Mouse (Mus musculus) cerebellum, adult (tissue): ENCODE data around the gene Bpifa5.
"Not testable (repeated sequence)": the region's sequence is repeated elsewhere in the genome, so short reads cannot be mapped to it uniquely, and the experiment has no call there.

Experiments used
- ATAC-seq: cut with Nextera tagmentation; 2 replicates; pipeline ENCODE4 v1.9.2; 2017; ENCODE audit warnings: mild to moderate bottlenecking, moderate library complexity, mixed read lengths; ENCODE audit not compliant: insufficient number of reproducible peaks, low FRiP score, low TSS enrichment

Bpifa5 gene

DNA sequence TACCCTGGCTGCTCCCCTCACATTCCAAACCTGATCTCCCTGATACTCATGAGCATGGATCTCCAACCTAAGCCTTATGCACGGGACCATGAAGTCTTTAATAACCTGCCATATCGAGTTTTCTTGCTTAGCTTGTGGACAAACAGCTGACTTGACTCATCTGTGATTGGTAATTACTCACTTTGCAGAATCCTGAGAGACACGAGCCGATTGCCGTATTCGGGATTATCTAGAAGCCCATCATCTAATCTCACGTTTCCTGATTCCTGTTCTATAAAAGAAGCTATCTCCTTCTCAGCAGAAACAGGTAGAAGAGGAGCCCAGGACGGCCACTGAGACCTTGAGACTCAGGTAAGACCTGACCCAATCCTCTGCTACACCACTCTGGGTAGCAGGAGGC lies at the start of gene Bpifa5:
Gene Bpifa5, plus strand, starts transcription at position 301 of the 400 bp plus-strand sequence.
- ATAC-seq: no peak

DNA sequence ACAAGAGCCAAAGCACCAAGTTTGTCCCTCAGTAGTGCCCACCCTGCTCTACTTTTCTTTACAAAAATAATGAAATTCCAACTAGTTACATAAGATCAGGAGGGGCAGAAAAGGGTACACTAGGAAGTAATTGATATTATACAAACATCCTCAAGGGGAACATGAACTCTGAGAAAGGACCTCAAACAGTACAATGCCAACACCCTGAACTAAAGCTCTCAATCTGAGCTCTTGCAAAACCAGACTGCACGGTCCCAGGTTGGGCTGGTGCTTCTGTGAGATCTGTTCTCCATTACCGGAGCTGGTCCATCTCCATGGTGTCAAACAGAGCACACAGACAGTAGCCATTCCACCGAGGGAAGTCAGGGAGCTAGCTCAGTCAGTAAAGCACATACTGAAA lies 45.0 kb upstream of the Bpifa5 start:
- no peak for ATAC-seq

DNA sequence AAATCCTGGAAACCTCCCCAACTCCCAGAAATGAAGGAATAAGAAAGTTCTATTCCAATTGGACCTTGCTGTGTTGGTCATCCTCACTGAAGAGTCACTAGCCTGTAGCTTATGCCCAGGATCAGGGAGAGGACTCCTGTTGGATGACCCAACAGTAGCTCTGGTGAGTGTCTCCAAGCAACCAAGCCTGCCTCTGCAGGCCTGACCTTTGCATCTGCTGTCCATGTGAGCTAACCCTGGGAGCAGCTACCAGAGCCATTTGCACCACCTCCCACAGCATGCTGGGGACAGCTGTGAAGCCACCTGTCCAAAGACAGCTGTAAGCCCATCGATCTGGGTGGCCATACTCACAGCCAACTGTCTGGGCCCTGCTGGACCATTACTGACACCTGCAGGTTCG lies 32.3 kb upstream of the Bpifa5 start, which contains the start of gene Bpifa3:
Gene Bpifa3, plus strand, starts transcription at position 217 of the 400 bp plus-strand sequence.
- no peak for ATAC-seq

DNA sequence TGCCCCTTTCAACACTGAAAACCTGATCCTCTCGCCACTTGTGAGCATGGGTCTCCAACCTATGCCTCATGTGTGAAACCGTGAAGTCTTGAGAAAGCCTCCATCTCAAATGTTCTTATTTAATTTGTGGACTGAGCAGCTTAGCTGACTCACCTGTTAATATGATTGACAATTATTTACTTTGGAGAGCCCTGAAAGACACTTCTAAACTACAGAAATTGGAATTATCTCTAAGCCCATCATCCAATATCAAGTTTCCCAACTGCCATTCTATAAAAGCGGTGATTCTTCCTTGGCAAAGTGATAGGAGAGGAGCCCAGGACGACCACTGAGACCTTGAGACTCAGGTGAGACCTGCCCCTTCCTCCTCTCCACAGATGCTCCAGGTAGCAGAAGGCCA lies 19.8 kb upstream of the Bpifa5 start, which contains the start of gene Bpifa1:
Gene Bpifa1, plus strand, starts transcription at position 301 of the 400 bp plus-strand sequence.
- ATAC-seq: no peak

GRCm38 (mm10) chr2:154143735-154144134 lies 18.7 kb upstream of the Bpifa5 start:
- no peak for ATAC-seq

GRCm38 (mm10) chr2:154147496-154147895 lies 14.9 kb upstream of the Bpifa5 start:
- no peak for ATAC-seq

DNA sequence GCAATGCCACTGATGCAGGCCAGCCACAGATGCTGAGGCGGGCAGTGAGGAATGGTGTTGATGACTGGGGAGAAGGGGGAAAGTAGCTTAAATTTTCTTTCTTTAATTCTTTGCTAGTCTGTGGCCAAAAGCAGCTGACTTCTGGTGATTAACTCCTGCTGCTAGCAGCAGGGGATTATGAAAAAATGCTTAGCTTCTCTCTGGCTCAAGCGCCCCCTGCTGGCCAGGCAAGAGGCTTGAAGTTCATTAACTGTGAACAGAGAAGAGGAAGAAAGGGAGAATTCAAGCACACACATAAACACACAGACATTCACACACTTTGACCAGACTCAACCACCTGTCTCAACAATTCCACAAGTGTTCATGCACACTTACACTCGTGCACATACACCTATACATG lies 4.0 kb upstream of the Bpifa5 start:
- ATAC-seq: no peak

DNA sequence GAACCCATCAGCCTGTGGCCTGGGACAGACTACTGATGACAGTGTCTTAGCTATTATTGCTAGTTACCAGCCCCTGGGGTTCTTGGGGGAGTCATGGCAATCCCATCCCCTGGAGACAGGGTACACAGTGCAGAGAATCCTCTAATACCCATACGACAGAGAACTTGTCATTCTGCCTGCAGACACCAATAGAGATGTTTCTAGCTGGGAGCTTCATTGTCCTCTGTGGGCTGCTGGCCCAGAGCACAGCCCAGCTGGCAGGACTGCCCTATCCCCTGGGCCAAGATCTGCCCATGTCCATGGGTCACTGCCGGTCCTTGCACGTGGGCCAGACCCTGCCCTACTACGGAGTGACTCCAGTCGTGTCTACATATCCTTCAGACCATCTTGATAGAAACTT lies 899 bp downstream of the Bpifa5 start:
- 0 out of 2 replicates have a peak, but pooled peaks have one; percentile 15 for ATAC-seq

DNA sequence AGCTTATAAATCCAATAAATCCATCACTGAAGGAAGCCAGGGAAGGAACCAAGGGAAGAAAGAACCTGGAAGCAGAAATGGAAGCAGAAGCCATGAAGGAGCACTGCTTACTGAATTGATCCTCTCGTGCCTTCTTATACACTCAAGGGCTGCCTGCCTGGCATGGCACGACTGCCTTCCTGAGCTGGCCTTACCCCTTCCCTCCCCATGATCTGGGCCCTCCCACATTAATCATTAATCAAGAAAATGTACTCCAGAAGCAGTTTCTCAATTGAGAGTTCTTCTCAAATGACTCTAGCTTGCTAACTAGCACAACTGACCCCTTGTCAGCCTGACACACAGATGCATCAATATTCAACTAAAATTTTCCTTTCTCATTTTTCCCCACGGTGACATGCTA lies 6.8 kb downstream of the Bpifa5 start:
- ATAC-seq: no peak

DNA sequence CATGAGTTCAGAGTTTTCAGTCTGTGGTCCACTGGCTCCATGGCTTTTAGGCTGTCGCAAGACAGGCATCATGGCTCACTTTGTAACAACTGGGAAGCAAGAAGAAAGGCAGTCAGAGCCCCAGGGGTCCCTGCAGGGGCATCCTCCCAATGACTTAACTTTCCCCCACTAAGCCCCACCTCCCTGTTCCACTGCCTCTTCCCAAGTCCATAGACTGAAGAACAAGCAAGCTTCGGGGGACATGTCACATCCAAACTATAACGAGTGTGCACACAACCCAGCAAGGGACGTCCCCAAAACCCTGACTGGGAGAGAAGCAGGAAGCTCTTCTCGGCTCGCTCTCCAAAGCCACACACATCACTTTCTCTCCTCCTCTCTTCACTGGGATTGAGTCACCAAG lies 9.2 kb downstream of the Bpifa5 start:
- ATAC-seq: no peak

DNA sequence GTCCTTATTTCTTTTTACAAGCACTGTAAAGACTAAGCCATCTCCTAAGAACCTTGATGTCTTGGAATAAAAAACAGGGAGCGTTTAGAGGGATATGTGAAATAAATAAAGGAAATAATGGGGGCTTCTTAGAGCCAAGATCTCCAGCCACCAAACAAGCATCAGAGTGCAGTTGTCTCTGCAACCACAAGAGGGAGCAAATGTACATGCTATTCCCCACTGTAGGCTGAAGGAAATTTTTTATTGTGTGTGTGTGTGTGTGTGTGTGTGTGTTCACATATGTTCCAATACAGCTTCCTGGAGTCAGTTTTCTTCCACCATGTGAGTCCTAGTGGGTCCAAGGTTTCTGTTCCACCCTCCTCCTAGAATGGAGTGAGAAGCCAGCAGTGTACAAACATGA lies 10.9 kb downstream of the Bpifa5 start:
- ATAC-seq: no peak

DNA sequence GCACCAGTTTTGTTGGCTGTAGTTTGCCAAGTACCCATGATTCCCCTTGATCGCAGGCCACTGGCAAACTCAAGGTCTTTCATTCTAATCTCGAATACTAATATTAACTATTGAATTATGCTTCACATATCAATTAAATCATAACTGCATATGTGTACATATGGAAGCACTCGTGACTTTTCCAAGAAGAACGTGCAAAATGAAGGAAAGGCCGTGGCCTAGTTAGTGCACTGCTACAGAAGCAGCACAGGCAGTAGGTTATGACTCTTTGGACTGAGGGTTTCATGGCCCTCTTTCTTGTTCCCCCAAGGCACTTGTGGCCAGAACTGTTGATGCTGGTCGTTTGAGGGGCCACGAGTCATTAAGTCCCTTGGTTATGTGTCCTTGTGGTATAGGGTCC lies 19.5 kb downstream of the Bpifa5 start:
- not testable (repeated sequence) for ATAC-seq

DNA sequence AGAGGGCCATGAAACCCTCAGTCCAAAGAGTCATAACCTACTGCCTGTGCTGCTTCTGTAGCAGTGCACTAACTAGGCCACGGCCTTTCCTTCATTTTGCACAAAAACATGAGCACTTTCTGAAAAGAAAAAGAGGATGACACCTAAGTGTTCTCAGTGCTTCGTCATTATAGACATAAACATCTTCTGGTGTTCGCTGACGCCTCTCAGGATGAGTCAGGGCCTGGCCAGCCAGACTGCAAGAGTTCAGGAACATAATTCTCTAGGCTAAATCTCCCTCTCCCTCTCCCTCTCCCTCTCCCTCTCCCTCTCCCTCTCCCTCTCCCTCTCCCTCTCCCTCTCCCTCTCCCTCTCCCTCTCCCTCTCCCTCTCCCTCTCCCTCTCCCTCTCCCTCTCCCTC lies 20.7 kb downstream of the Bpifa5 start:
- ATAC-seq: not testable (repeated sequence)

DNA sequence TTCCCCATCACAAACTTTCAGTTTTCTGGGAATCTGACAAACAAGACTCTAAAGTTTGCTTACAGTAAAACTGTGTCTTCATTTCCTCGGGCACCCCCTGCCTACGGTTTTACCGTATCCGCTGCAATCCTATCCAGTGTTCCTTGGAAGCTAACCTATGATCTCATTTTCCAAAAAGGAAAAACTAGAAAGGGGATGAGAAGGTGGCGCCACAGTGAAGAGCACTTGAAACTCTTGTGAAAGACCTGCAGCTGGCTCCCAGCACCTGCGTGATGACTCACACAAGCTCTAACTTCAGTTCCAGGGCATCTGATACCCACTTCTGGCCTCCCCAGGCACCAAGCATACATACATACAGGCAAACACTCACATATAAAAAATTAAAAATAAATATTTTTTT lies 22.9 kb downstream of the Bpifa5 start:
- no peak for ATAC-seq

- ATAC-seq: no peak
Measured at GRCm38 (mm10) chr2:154185748-154186147, 23.3 kb downstream of the Bpifa5 start.

GRCm38 (mm10) chr2:154187468-154187867 lies 25.1 kb downstream of the Bpifa5 start:
- no peak for ATAC-seq

- no peak for ATAC-seq
Measured at GRCm38 (mm10) chr2:154189877-154190434, 27.5 kb downstream of the Bpifa5 start.

- ATAC-seq: no peak
Measured at GRCm38 (mm10) chr2:154190546-154191258, 28.3 kb downstream of the Bpifa5 start, which contains the start of gene Bpifb1. Bpifb1 (plus strand) TSS chr2:154190818.

DNA sequence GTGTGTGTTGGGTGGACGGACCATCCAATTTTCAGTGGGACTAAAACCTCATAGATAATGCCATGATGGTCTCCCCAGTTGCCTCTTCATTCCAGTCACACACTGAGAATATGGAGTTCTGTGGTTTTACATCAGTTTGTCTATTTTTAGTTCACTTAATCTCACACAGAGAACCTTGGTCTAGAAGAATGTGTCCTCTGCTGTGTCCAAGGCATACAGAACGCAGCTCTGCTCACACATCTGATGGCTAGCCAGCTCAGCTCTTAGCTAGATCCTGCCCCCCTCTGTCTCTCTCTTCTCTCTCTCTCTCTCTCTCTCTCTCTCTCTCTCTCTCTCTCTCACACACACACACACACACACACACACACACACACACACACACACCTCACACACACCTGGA lies 29.7 kb downstream of the Bpifa5 start:
- ATAC-seq: no peak

DNA sequence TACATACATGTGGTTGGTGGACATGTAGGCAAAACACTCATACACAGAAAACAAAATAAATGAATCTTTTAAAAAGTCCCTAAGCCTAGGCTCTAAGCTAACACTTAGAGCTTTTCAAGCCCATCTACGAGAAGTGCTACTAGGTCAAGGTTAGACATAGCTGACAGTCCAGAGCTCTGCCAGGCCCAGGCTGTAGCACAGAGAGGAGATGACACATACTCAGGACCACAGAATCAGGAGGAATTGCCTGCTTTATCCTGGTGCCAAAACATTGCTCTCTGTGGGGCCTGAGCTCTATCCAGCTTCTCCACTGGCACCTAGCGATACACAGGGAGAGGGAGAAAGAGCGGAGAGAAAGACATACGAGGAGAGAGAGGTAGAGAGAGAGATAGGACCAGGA lies 30.7 kb downstream of the Bpifa5 start:
- ATAC-seq: no peak

DNA sequence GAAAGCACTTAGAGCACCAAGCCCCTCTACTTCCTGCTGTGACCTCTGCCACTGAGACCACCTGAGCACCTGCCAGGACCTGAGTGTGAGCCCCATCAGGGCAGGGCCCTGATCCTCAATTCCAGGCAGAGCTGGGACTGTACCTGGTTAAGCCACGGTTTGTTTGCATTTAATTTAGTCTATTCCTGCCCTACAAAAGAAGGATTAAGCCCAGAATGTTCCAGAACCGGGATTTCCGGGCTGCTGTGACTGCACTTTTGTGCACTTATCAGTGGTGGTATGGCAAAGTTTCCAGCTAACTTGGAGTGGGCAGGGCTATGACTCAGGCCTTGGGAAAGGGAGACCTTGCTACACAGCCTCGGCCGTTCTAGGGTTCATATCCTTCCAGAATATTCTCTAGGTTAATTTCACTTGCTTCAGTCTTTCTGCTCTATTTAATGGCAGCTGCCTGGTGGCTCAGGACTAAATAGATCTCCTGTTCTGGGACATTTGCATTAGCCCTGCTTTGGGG lies 31.6 kb downstream of the Bpifa5 start:
- no peak for ATAC-seq

DNA sequence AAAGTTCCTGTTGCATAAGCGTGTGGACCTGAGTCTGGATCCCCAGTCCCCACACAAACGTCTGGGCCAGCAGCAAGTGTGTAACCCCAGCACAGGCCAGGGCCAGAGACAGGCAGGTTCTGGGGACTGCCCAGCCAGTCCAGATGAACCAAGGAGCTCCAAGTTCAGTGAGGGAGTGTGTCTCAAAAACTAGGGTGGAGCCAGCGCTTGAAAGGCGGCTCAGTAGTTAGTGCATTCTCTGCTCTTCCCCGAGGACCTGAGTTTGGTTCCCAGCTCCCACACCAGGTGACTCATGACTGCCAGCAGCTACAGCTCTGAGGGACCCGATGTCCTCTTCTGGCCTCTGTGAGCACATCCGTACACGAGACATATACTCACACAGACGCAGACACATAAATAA lies 34.6 kb downstream of the Bpifa5 start:
- no peak for ATAC-seq
